Mouse (Mus musculus) thymus, adult 2 months (tissue): ENCODE data around the gene Hsd17b12.

Source experiments
- CTCF ChIP-seq: fragments of 200-500 bp; IDR thresholded peaks from 2 replicates; pipeline ENCODE4 v1.5.1; 2012; ENCODE audit warnings: mild to moderate bottlenecking, control low read depth, low read length, moderate library complexity, borderline replicate concordance; ENCODE audit not compliant: control insufficient read depth, poor library complexity, insufficient read depth; ENCODE audit errors: extremely low read depth
- POLR2A ChIP-seq: fragments of 200-500 bp; IDR thresholded peaks from 2 replicates; pipeline ENCODE4 v1.6.1; 2012; ENCODE audit warnings: mild to moderate bottlenecking, low read length, control low read depth, moderate library complexity; ENCODE audit not compliant: control insufficient read depth, poor library complexity, insufficient read depth; ENCODE audit errors: extremely low read depth

GRCm38 (mm10) chr2:94066120-94066519 lies 91.6 kb downstream of the Hsd17b12 start:
- TF ChIP-seq CTCF = no peak
- no peak for TF ChIP-seq POLR2A
